Mouse (Mus musculus): Measurements from ENCODE around the gene Lamb3. TPM values are rescaled to one million over a fixed set of nuclear protein-coding genes. Genes with fewer than 3 reads are reported as not detected.
A peak's percentile ranks its signal among the peaks of the same experiment; 100 is the strongest.

The Lamb3 gene
- total and polyA plus RNA-seq, 3 experiments, result 10.1 to 14.6 (median 12.3) TPM

DNA sequence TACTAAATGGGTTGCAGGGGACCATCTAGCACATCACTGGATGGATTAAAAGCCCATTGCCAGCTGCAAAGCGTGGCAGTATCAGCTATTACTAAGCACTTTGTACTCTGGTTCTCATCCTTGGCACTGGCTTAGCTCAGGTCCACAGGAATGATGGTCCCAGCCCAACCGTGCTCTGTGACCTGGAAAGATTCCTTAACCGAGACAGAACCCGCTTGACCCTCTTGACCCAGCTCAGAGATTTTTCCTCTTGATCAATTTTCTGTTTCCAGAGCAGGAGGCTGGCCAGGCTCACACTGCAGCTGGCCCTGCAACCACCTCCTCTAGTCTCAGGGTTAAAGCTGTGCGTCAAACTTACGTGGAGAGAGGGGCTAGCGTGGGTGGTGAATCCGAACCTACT lies 161.6 kb downstream of the Lamb3 start:
- Histone ChIP-seq H3K9me3 (replicated peaks; ENCODE audit: low read length) (peaks cover 12% of the 10 kb centered on the region), H3K79me2 (replicated peaks; ENCODE audit: control insufficient read depth, extremely low read depth, insufficient read depth, poor library complexity, severe bottlenecking) (no peaks in the 10 kb centered on the region), H3K27ac (ENCODE audit: insufficient read depth, low read depth) (no peak overlapping the region), H3K36me3 (replicated peaks in 1 of 2; ENCODE audit: control insufficient read depth in 1 of 2, insufficient read depth in 1 of 2, low read length in 1 of 2) (no peaks in the 10 kb centered on the region), H3K4me2 (ENCODE audit: insufficient read depth, low read depth, poor library complexity, severe bottlenecking) (no peak overlapping the region), H3K27me3 (replicated peaks) (peaks cover 7% of the 10 kb centered on the region), H3K9ac (ENCODE audit: insufficient read depth, low read depth) (no peak overlapping the region), H3K4me3 (replicated peaks in 1 of 3; ENCODE audit: low read depth in 2 of 3, low read length in 2 of 3, poor library complexity in 1 of 3) (no peak overlapping the region), H3K4me1 (ENCODE audit: control insufficient read depth in 1 of 2, insufficient read depth in 2 of 2) (peaks cover 0 to 21% of the 10 kb centered on the region in 2 experiments; a peak in 2 of 4 replicates)
- no peak for TF ChIP-seq POLR2A (IDR thresholded peaks at IDR 0.05; ENCODE audit: low read depth, low read length)
- no peak for TF ChIP-seq CHD1 (IDR thresholded peaks at IDR 0.05; ENCODE audit: low read depth, low read length)
- no peak for TF ChIP-seq TCF12 (IDR thresholded peaks at IDR 0.05; ENCODE audit: low read depth, low read length)
- TF ChIP-seq KAT2A (IDR thresholded peaks at IDR 0.05; ENCODE audit: insufficient replicate concordance, low read length), result no peak
- TF ChIP-seq GABPA (IDR thresholded peaks at IDR 0.05; ENCODE audit: insufficient replicate concordance, low read depth, low read length), result no peak
- TF ChIP-seq MEF2A (IDR thresholded peaks at IDR 0.05; ENCODE audit: borderline replicate concordance, low read depth, low read length), result no peak
- TF ChIP-seq BHLHE40 (IDR thresholded peaks at IDR 0.05; ENCODE audit: low read depth, low read length), result no peak
- TF ChIP-seq UBTF (IDR thresholded peaks at IDR 0.05; ENCODE audit: low read depth, low read length), result no peak
- TF ChIP-seq USF1 (IDR thresholded peaks at IDR 0.05; ENCODE audit: low read depth, low read length), result no peak
- TF ChIP-seq TBP (conservative IDR thresholded peaks at IDR 0.05; ENCODE audit: low read depth, low read length), result no peak
- TF ChIP-seq JUN (IDR thresholded peaks at IDR 0.05; ENCODE audit: insufficient read depth, low read depth, low read length), result no peak
- no peak for TF ChIP-seq MAX (IDR thresholded peaks at IDR 0.05; ENCODE audit: low read length)
- TF ChIP-seq PAX5 (IDR thresholded peaks at IDR 0.05; ENCODE audit: low read length), result no peak
- no peak for TF ChIP-seq SIN3A (IDR thresholded peaks at IDR 0.05; ENCODE audit: low read length)
- TF ChIP-seq IRF4 (IDR thresholded peaks at IDR 0.05; ENCODE audit: low read depth, low read length), result no peak
- TF ChIP-seq USF2 (conservative IDR thresholded peaks at IDR 0.05; ENCODE audit: low read depth, low read length), result no peak
- in situ Hi-C loops (cut with MboI; ENCODE audit: low pct_ligation_motif_present, low pct_unique_long_range_greater_than_20kb, low sequenced_read_pairs) (no loop called here), dilution Hi-C loops (cut with MboI; ENCODE audit: extremely low pct_ligation_motif_present, extremely low pct_unique_long_range_greater_than_20kb, low sequenced_read_pairs) (no loop called here)
- DNase-seq (ENCODE audit: extremely low read depth), result no peak

DNA sequence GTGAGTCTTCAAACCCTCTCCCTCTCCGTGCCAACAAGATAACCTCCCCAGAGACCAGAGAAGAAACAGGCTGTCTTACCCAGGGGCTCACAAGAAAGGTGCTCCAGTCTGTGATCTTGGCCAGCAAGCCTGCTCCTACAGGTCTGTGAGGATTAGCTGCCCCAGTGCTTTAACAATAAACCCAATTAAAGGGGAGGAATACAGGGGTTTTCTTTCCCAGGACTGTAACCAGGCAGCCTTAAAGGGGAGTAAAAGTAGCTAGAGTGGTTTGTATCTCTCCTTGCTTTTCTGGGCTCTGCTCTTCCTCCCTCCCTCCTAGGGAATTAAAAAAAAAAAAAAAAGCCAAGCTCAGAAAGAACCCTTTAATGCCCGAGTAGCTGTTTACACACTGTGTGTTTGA lies 162.6 kb downstream of the Lamb3 start, which contains the start of gene Camk1g:
TSS of gene Camk1g (minus strand) at position 203 of the 400 bp plus-strand sequence.
- no peak within 1 kb of the TSS for H3K9ac ChIP-seq (ENCODE audit: insufficient read depth, low read depth)
- dilution Hi-C loops (cut with MboI; ENCODE audit: extremely low pct_ligation_motif_present, extremely low pct_unique_long_range_greater_than_20kb, low sequenced_read_pairs), result no loop called here
- H3K9me3 ChIP-seq (replicated peaks; ENCODE audit: low read length), result peaks cover 19% of the 10 kb centered on the region
- TF ChIP-seq MYC (IDR thresholded peaks at IDR 0.05; ENCODE audit: low read depth, low read length) (no peak), JUN (IDR thresholded peaks at IDR 0.05; ENCODE audit: insufficient read depth, low read depth, low read length) (no peak), MAZ (IDR thresholded peaks at IDR 0.05; ENCODE audit: low read depth, low read length) (no peak), KAT2A (IDR thresholded peaks at IDR 0.05; ENCODE audit: insufficient replicate concordance, low read length) (no peak), RCOR1 (conservative IDR thresholded peaks at IDR 0.05; ENCODE audit: low read depth, low read length) (no peak), ETS1 (conservative IDR thresholded peaks at IDR 0.05; ENCODE audit: low read depth, low read length) (no peak), CHD2 (IDR thresholded peaks at IDR 0.05; ENCODE audit: low read length) (no peak), ZC3H11A (IDR thresholded peaks at IDR 0.05; ENCODE audit: low read depth, low read length) (no peak), MAFK (IDR thresholded peaks at IDR 0.05; ENCODE audit: insufficient replicate concordance, low read length) (no peak), ZMIZ1 (IDR thresholded peaks at IDR 0.05; ENCODE audit: low read depth, low read length) (no peak), USF1 (IDR thresholded peaks at IDR 0.05; ENCODE audit: low read depth, low read length) (no peak), CHD1 (IDR thresholded peaks at IDR 0.05; ENCODE audit: low read depth, low read length) (no peak), PAX5 (IDR thresholded peaks at IDR 0.05; ENCODE audit: low read length) (no peak), CTCF (conservative IDR thresholded peaks at IDR 0.05 in 1 of 2, IDR thresholded peaks at IDR 0.05 in 1 of 2; ENCODE audit: low read depth in 2 of 2, low read length in 2 of 2) (no peak)
- no peak within 1 kb of the TSS for H3K4me3 ChIP-seq (replicated peaks in 1 of 3; ENCODE audit: low read depth in 2 of 3, low read length in 2 of 3, poor library complexity in 1 of 3)
- peak; percentile 3 for DNase-seq (ENCODE audit: extremely low read depth)
- H3K79me2 ChIP-seq (replicated peaks; ENCODE audit: control insufficient read depth, extremely low read depth, insufficient read depth, poor library complexity, severe bottlenecking), result no peaks in the 10 kb centered on the region
- H3K27me3 ChIP-seq (replicated peaks), result peaks cover 10% of the 10 kb centered on the region
- H3K36me3 ChIP-seq (replicated peaks in 1 of 2; ENCODE audit: control insufficient read depth in 1 of 2, insufficient read depth in 1 of 2, low read length in 1 of 2), result no peaks in the 10 kb centered on the region
- H3K4me1 ChIP-seq (ENCODE audit: control insufficient read depth in 1 of 2, insufficient read depth in 2 of 2), result peaks cover 0 to 18% of the 10 kb centered on the region in 2 experiments; a peak in 2 of 4 replicates
- H3K27ac ChIP-seq (ENCODE audit: insufficient read depth, low read depth), result no peak within 1 kb of the TSS
- H3K4me2 ChIP-seq (ENCODE audit: insufficient read depth, low read depth, poor library complexity, severe bottlenecking), result no peak within 1 kb of the TSS
- in situ Hi-C loops (cut with MboI; ENCODE audit: low pct_ligation_motif_present, low pct_unique_long_range_greater_than_20kb, low sequenced_read_pairs), result loop anchor here (10.0 kb wide), 1 partner anchor 45 kb away; no protein-coding TSS in a partner anchor

Measured in CH12.LX (cell line).